Mouse (Mus musculus): ENCODE data around the gene Cald1.

GRCm38 (mm10) chr6:34754448-34754847 is 156.1 kb downstream of the Cald1 start:
- TF ChIP-seq CTCF (conservative IDR thresholded peaks at IDR 0.05; ENCODE audit: insufficient read depth, insufficient read length, low read depth, low read length), result peak; percentile 49
- TF ChIP-seq POLR2A (IDR thresholded peaks at IDR 0.05; ENCODE audit: low read depth, low read length), result no peak

Measured in kidney, adult 2 months (tissue).